Mouse (Mus musculus) testis, adult 2 months (tissue): ENCODE measurements at regions not wholly inside any gene's neighbourhood (a gene's known extent, or its start where the extent isn't known, plus 50 kb on each side); places are given as distances from the start of the nearest gene placed in this dataset.

Experiments
- CTCF ChIP-seq: fragments of 200-500 bp; IDR thresholded peaks from 2 replicates; pipeline ENCODE4 v1.5.1; 2012; ENCODE audit warnings: low read depth, mild to moderate bottlenecking, inconsistent platforms, low read length, moderate library complexity; ENCODE audit not compliant: control insufficient read depth, insufficient read depth, insufficient replicate concordance
- POLR2A ChIP-seq: fragments of 200-500 bp; IDR thresholded peaks from 2 replicates; pipeline ENCODE4 v1.6.1; 2012; ENCODE audit warnings: low read depth, mild to moderate bottlenecking, inconsistent platforms, low read length, moderate library complexity; ENCODE audit not compliant: control insufficient read depth

GRCm38 (mm10) chr5:47431599-47432328 is 551.2 kb upstream of the Slit2 start:
- no peak for TF ChIP-seq POLR2A
- TF ChIP-seq CTCF: no peak
